Mouse (Mus musculus) duodenum, adult 2 months (tissue): Measurements from ENCODE around the gene Bmp5. TPM values are rescaled to one million over a fixed set of nuclear protein-coding genes. Genes with fewer than 3 reads are reported as not detected.

Experiments used
- polyA plus RNA-seq: library from polyadenylated mRNA; depleted of rRNA; stranded (reverse); fragments of >200 nt; gene quantifications from 2 replicates; pipeline ENCODE4 v1.2.3, GENCODE M21; 2012; ENCODE audit warnings: low replicate concordance; rRNA removed

Gene Bmp5
- polyA plus RNA-seq: 0.59 and 0.82 TPM in 2 replicates

GRCm38 (mm10) chr9:75775129-75775845, at the start of gene Bmp5:
Bmp5 (plus strand) TSS chr9:75775364.

Other genes with a start within 250 kb of the Bmp5 start
- 5.6 and 7.0 TPM in 2 replicates for gene Tmod3, start 215.7 kb upstream of the Bmp5 start, polyA plus RNA-seq
- 0.07 and 0.12 TPM in 2 replicates for gene Tmod2, start 164.0 kb upstream of the Bmp5 start, polyA plus RNA-seq
- 9.9 and 24.3 TPM in 2 replicates for gene Lysmd2, start 149.6 kb upstream of the Bmp5 start, polyA plus RNA-seq
- gene Scg3, start 91.3 kb upstream of the Bmp5 start, polyA plus RNA-seq: 1.9 and 15.9 TPM in 2 replicates
- 0.14 TPM in 1 of 2 replicates, not detected in the other for gene Hmgcll1, start 239.5 kb downstream of the Bmp5 start, polyA plus RNA-seq